Mouse (Mus musculus) heart, postnatal 36 days (tissue): ENCODE measurements around the gene Steap3. TPM values are rescaled to one million over a fixed set of nuclear protein-coding genes. Genes with fewer than 3 reads are reported as not detected.
A peak's percentile ranks its signal among the peaks of the same experiment; 100 is the strongest.

ENCODE experiments used
- DNase-seq, 2 experiments: peaks; one replicate each; pipeline ENCODE4 v3.0.0; 2021 to 2022
- intact Hi-C: fragments of 180-260 bp; cut with DNase I; formaldehyde crosslinking; loops from one replicate; pipeline ENCODE4 v1.15.1; 2025
- total RNA-seq, 2 experiments: library from RNA; stranded (reverse); gene quantifications; 2 replicates each; pipeline ENCODE4 v1.2.3; 2021

Steap3 gene
- total RNA-seq, 2 experiments from 2014 or later = 26.4 to 27.9 TPM

- no peak for DNase-seq
- intact Hi-C loops = no loop called here
Observed at GRCm38 (mm10) chr1:120252519-120253160, 19.9 kb downstream of the Steap3 start.

- intact Hi-C loops = no loop called here
- no peak for DNase-seq
Observed at GRCm38 (mm10) chr1:120251193-120251592, 21.3 kb downstream of the Steap3 start.

- intact Hi-C loops = no loop called here
- no peak for DNase-seq
Observed at GRCm38 (mm10) chr1:120250586-120250985, 21.9 kb downstream of the Steap3 start.

- intact Hi-C loops = no loop called here
- DNase-seq = no peak
Observed at GRCm38 (mm10) chr1:120249842-120250241, 22.7 kb downstream of the Steap3 start.

GRCm38 (mm10) chr1:120248156-120248555, 24.3 kb downstream of the Steap3 start:
- DNase-seq = peak; percentile 82 to 87
- intact Hi-C loops = no loop called here

GRCm38 (mm10) chr1:120247351-120247750, 25.2 kb downstream of the Steap3 start:
- intact Hi-C loops = loop anchor here (2.0 kb wide), 1 partner anchor 17 kb away; no protein-coding TSS in a partner anchor
- DNase-seq = no peak

- intact Hi-C loops = loop anchor here (2.0 kb wide), 1 partner anchor 18 kb away; no protein-coding TSS in a partner anchor
- DNase-seq = no peak
Observed at GRCm38 (mm10) chr1:120246946-120247345, 25.6 kb downstream of the Steap3 start.

GRCm38 (mm10) chr1:120245661-120246131, 26.8 kb downstream of the Steap3 start:
- intact Hi-C loops = loop anchor here (2.0 kb wide), 1 partner anchor 19 kb away; no protein-coding TSS in a partner anchor
- DNase-seq = peak; percentile 55 to 63

- intact Hi-C loops = no loop called here
- no peak for DNase-seq
Observed at GRCm38 (mm10) chr1:120244646-120245045, 27.9 kb downstream of the Steap3 start.

GRCm38 (mm10) chr1:120243987-120244386, 28.5 kb downstream of the Steap3 start:
- no peak for DNase-seq
- intact Hi-C loops = no loop called here

GRCm38 (mm10) chr1:120237068-120237467, 35.4 kb downstream of the Steap3 start:
- no peak for DNase-seq
- intact Hi-C loops = no loop called here

- intact Hi-C loops = no loop called here
- DNase-seq = no peak
Observed at GRCm38 (mm10) chr1:120236424-120236823, 36.1 kb downstream of the Steap3 start.

GRCm38 (mm10) chr1:120235631-120236215, 36.8 kb downstream of the Steap3 start:
- no peak for DNase-seq
- intact Hi-C loops = no loop called here

GRCm38 (mm10) chr1:120232170-120232569, 40.3 kb downstream of the Steap3 start:
- DNase-seq = no peak
- intact Hi-C loops = no loop called here

GRCm38 (mm10) chr1:120231334-120231733, 41.2 kb downstream of the Steap3 start:
- peak in 1 of 2 experiments; percentile 43 for DNase-seq
- intact Hi-C loops = no loop called here

- DNase-seq = peak; percentile 32 to 43
- intact Hi-C loops = no loop called here
Observed at GRCm38 (mm10) chr1:120229723-120230471, 42.6 kb downstream of the Steap3 start.

- no peak for DNase-seq
- intact Hi-C loops = no loop called here
Observed at GRCm38 (mm10) chr1:120223613-120224012, 48.9 kb downstream of the Steap3 start.

- intact Hi-C loops = no loop called here
- DNase-seq = no peak
Observed at GRCm38 (mm10) chr1:120221285-120221684, 51.2 kb downstream of the Steap3 start.

GRCm38 (mm10) chr1:120220841-120221240, 51.7 kb downstream of the Steap3 start:
- no peak for DNase-seq
- intact Hi-C loops = no loop called here

GRCm38 (mm10) chr1:120208502-120209230, 63.8 kb downstream of the Steap3 start:
- intact Hi-C loops = no loop called here

GRCm38 (mm10) chr1:120207568-120207967, 64.9 kb downstream of the Steap3 start:
- intact Hi-C loops = no loop called here

More at GRCm38 (mm10) chr1:120208502-120209230, 63.8 kb downstream of the Steap3 start:
- DNase-seq = no peak

More at GRCm38 (mm10) chr1:120207568-120207967, 64.9 kb downstream of the Steap3 start:
- peak in 1 of 2 experiments; percentile 20 for DNase-seq
